Mouse (Mus musculus): Measurements from ENCODE around the gene Foxred2.
A peak's percentile ranks its signal among the peaks of the same experiment; 100 is the strongest.

DNA sequence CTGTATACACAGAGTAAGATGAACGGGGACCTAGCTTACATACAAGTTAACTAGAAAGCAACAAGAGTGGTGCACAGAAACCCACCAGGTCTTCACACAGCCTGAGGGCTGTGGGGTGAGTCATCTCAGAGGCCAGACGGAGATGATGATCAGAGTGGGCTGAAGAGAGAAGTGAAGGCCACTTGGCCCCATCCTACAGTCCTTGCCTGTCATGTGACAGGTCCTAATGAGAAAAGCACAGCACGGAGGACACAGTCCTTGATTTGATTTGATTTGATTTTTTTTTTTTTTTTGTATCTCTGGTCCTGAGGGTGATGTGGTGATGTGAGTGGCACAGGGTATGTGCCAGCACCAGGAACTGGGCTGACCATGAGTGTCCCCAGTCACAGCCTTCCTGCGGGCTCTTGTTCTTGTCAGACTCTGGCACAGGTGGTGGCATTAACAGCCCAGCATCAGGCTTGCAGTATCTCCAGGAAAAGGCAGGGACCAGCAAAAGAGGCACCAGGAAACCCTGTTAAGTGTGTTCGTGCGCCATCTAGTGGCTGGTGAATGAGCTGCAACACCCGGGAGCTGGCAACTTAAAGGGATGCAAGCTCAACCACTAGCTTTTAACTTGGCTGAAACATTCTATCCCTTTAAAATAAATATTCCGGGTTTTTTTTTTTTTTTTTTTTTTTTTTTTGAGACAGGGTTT, 39.5 kb downstream of the Foxred2 start:
- TF ChIP-seq POLR2A (IDR thresholded peaks at IDR 0.05; ENCODE audit: extremely low read depth, insufficient read depth, low read length) (no peak), CTCF (IDR thresholded peaks at IDR 0.05; ENCODE audit: extremely low read depth, insufficient read depth, low read length) (peak; percentile 91)
